Mouse (Mus musculus): ENCODE measurements around the gene Cct2. TPM values are rescaled to one million over a fixed set of nuclear protein-coding genes. Genes with fewer than 3 reads are reported as not detected.

The Cct2 gene
- polyA plus RNA-seq, 1 experiment from 2014 or later: 119 TPM

- no peaks in the 10 kb centered on the region for H3K9me3 ChIP-seq (ENCODE audit: control insufficient read depth, low read length)
- H3K9ac ChIP-seq (ENCODE audit: low read length): no peak overlapping the region
- no peak for TF ChIP-seq CTCF (IDR thresholded peaks at IDR 0.05; ENCODE audit: low read depth)
- H3K4me3 ChIP-seq (ENCODE audit: low read depth, low read length): no peak overlapping the region
- no peak overlapping the region for H3K4me2 ChIP-seq (replicated peaks; ENCODE audit: low read depth)
- WGBS: 31% methylated on average over 15 of the region's 15 CpGs
- no peaks in the 10 kb centered on the region for H3K36me3 ChIP-seq (ENCODE audit: control insufficient read depth, insufficient read depth, low read length)
- ATAC-seq (ENCODE audit: low FRiP score, low TSS enrichment) (peak; percentile 80), DNase-seq (ENCODE audit: low spot score) (peak; percentile 30)
- 0 out of 2 replicates have a peak overlapping the region, but pooled peaks have one; percentile 25 for H3K27ac ChIP-seq (replicated peaks)
- H3K27me3 ChIP-seq (ENCODE audit: control insufficient read depth, insufficient read depth, low read length): no peaks in the 10 kb centered on the region
- H3K4me1 ChIP-seq (replicated peaks; ENCODE audit: control insufficient read depth, insufficient read depth): peaks cover 2% of the 10 kb centered on the region; the same call in 1 of the 2 replicates
These were observed 31.1 kb upstream of the Cct2 start for GRCm38 (mm10) chr10:117094504-117095329.

- Histone ChIP-seq H3K9ac (ENCODE audit: low read length) (no peak overlapping the region), H3K27ac (replicated peaks) (no peak overlapping the region), H3K4me1 (replicated peaks; ENCODE audit: control insufficient read depth, insufficient read depth) (peaks cover 2% of the 10 kb centered on the region; the same call in 1 of the 2 replicates), H3K27me3 (ENCODE audit: control insufficient read depth, insufficient read depth, low read length) (no peaks in the 10 kb centered on the region), H3K36me3 (ENCODE audit: control insufficient read depth, insufficient read depth, low read length) (peaks cover 2% of the 10 kb centered on the region; the same call in 1 of the 2 replicates), H3K4me3 (ENCODE audit: low read depth, low read length) (no peak overlapping the region), H3K9me3 (ENCODE audit: control insufficient read depth, low read length) (no peaks in the 10 kb centered on the region), H3K4me2 (replicated peaks; ENCODE audit: low read depth) (no peak overlapping the region)
- WGBS: 42% methylated on average over 4 of the region's 4 CpGs
- TF ChIP-seq CTCF (IDR thresholded peaks at IDR 0.05; ENCODE audit: low read depth) (no peak), EP300 (optimal IDR thresholded peaks at IDR 0.05) (no peak)
- DNase-seq (ENCODE audit: low spot score) (no peak), ATAC-seq (ENCODE audit: low FRiP score, low TSS enrichment) (no peak)
These were observed 26.0 kb upstream of the Cct2 start for GRCm38 (mm10) chr10:117089628-117090027.

GRCm38 (mm10) chr10:117081914-117082359 is 18.3 kb upstream of the Cct2 start:
- no peak overlapping the region for H3K4me3 ChIP-seq (ENCODE audit: low read depth, low read length)
- H3K27me3 ChIP-seq (ENCODE audit: control insufficient read depth, insufficient read depth, low read length): no peaks in the 10 kb centered on the region
- H3K27ac ChIP-seq (replicated peaks): no peak overlapping the region
- no peak for DNase-seq (ENCODE audit: low spot score)
- 86% methylated on average over 2 of the region's 2 CpGs for WGBS
- H3K36me3 ChIP-seq (ENCODE audit: control insufficient read depth, insufficient read depth, low read length): peaks cover 25% of the 10 kb centered on the region; the same call in 1 of the 2 replicates
- no peak overlapping the region for H3K4me2 ChIP-seq (replicated peaks; ENCODE audit: low read depth)
- H3K4me1 ChIP-seq (replicated peaks; ENCODE audit: control insufficient read depth, insufficient read depth): no peaks in the 10 kb centered on the region
- no peak overlapping the region for H3K9ac ChIP-seq (ENCODE audit: low read length)
- H3K9me3 ChIP-seq (ENCODE audit: control insufficient read depth, low read length): no peaks in the 10 kb centered on the region
- TF ChIP-seq EP300 (optimal IDR thresholded peaks at IDR 0.05) (no peak), CTCF (IDR thresholded peaks at IDR 0.05; ENCODE audit: low read depth) (no peak)
- ATAC-seq (ENCODE audit: low FRiP score, low TSS enrichment): no peak

- no peak overlapping the region for H3K4me2 ChIP-seq (replicated peaks; ENCODE audit: low read depth)
- H3K4me3 ChIP-seq (ENCODE audit: low read depth, low read length): no peak overlapping the region
- H3K27me3 ChIP-seq (ENCODE audit: control insufficient read depth, insufficient read depth, low read length): no peaks in the 10 kb centered on the region
- DNase-seq (ENCODE audit: low spot score): no peak
- TF ChIP-seq EP300 (optimal IDR thresholded peaks at IDR 0.05) (no peak), CTCF (IDR thresholded peaks at IDR 0.05; ENCODE audit: low read depth) (no peak)
- ATAC-seq (ENCODE audit: low FRiP score, low TSS enrichment): no peak
- no peaks in the 10 kb centered on the region for H3K4me1 ChIP-seq (replicated peaks; ENCODE audit: control insufficient read depth, insufficient read depth)
- H3K27ac ChIP-seq (replicated peaks): no peak overlapping the region
- no peaks in the 10 kb centered on the region for H3K9me3 ChIP-seq (ENCODE audit: control insufficient read depth, low read length)
- H3K9ac ChIP-seq (ENCODE audit: low read length): no peak overlapping the region
- peaks cover 29% of the 10 kb centered on the region for H3K36me3 ChIP-seq (ENCODE audit: control insufficient read depth, insufficient read depth, low read length)
- 80% methylated on average over 4 of the region's 4 CpGs for WGBS
These were observed 17.7 kb upstream of the Cct2 start for GRCm38 (mm10) chr10:117081326-117081725.

- ATAC-seq (ENCODE audit: low FRiP score, low TSS enrichment) (peak; percentile 85), DNase-seq (ENCODE audit: low spot score) (peak; percentile 66)
- Histone ChIP-seq H3K4me3 (ENCODE audit: low read depth, low read length) (no peak overlapping the region), H3K27ac (replicated peaks) (no peak overlapping the region), H3K36me3 (ENCODE audit: control insufficient read depth, insufficient read depth, low read length) (peaks cover 26% of the 10 kb centered on the region), H3K4me2 (replicated peaks; ENCODE audit: low read depth) (no peak overlapping the region), H3K4me1 (replicated peaks; ENCODE audit: control insufficient read depth, insufficient read depth) (no peaks in the 10 kb centered on the region), H3K9me3 (ENCODE audit: control insufficient read depth, low read length) (no peaks in the 10 kb centered on the region), H3K9ac (ENCODE audit: low read length) (no peak overlapping the region), H3K27me3 (ENCODE audit: control insufficient read depth, insufficient read depth, low read length) (no peaks in the 10 kb centered on the region)
- 73% methylated on average over 6 of the region's 6 CpGs for WGBS
- TF ChIP-seq EP300 (optimal IDR thresholded peaks at IDR 0.05) (no peak), CTCF (IDR thresholded peaks at IDR 0.05; ENCODE audit: low read depth) (peak; percentile 81)
These were observed 14.7 kb upstream of the Cct2 start for GRCm38 (mm10) chr10:117078284-117078683.

GRCm38 (mm10) chr10:117073176-117073575 is 9.6 kb upstream of the Cct2 start:
- 84% methylated on average over 7 of the region's 7 CpGs for WGBS
- H3K27ac ChIP-seq (replicated peaks): no peak overlapping the region
- peaks cover 16% of the 10 kb centered on the region for H3K36me3 ChIP-seq (ENCODE audit: control insufficient read depth, insufficient read depth, low read length)
- DNase-seq (ENCODE audit: low spot score): no peak
- H3K4me2 ChIP-seq (replicated peaks; ENCODE audit: low read depth): no peak overlapping the region
- no peaks in the 10 kb centered on the region for H3K9me3 ChIP-seq (ENCODE audit: control insufficient read depth, low read length)
- H3K4me1 ChIP-seq (replicated peaks; ENCODE audit: control insufficient read depth, insufficient read depth): no peaks in the 10 kb centered on the region
- TF ChIP-seq CTCF (IDR thresholded peaks at IDR 0.05; ENCODE audit: low read depth) (no peak), EP300 (optimal IDR thresholded peaks at IDR 0.05) (no peak)
- no peak for ATAC-seq (ENCODE audit: low FRiP score, low TSS enrichment)
- no peak overlapping the region for H3K9ac ChIP-seq (ENCODE audit: low read length)
- H3K27me3 ChIP-seq (ENCODE audit: control insufficient read depth, insufficient read depth, low read length): no peaks in the 10 kb centered on the region
- no peak overlapping the region for H3K4me3 ChIP-seq (ENCODE audit: low read depth, low read length)

Measured in stomach, postnatal 0 days (tissue).